Mouse (Mus musculus): ENCODE data around the gene Epb42. TPM values are rescaled to one million over a fixed set of nuclear protein-coding genes. Genes with fewer than 3 reads are reported as not detected.

The Epb42 gene
- 0.22 and 0.28 TPM in 2 replicates for polyA plus RNA-seq (2012; rRNA removed; ENCODE audit: low replicate concordance)

GRCm38 (mm10) chr2:121036733-121037341 is at the start of gene Epb42:
Gene Epb42 (minus strand): TSS chr2:121037072.

GRCm38 (mm10) chr2:121085480-121086185 is 48.8 kb upstream of the Epb42 start, which contains the start of gene Tgm5:
Gene Tgm5 (minus strand): TSS chr2:121085841.

GRCm38 (mm10) chr2:121007925-121008663 is 28.8 kb downstream of the Epb42 start, which contains the start of gene Ccndbp1:
Gene Ccndbp1 (plus strand): TSS chr2:121008403.

GRCm38 (mm10) chr2:120976990-120977925 is 59.6 kb downstream of the Epb42 start, which contains the start of gene Tmem62:
Gene Tmem62 (plus strand): TSS chr2:120977017.

GRCm38 (mm10) chr2:120970559-120971080 is 66.3 kb downstream of the Epb42 start, which contains the start of gene Ubr1:
Gene Ubr1 (minus strand): TSS chr2:120970715.

Other genes starting within 250 kb of the Epb42 start
- gene Cdan1, start 186.9 kb downstream of the Epb42 start, polyA plus RNA-seq (2012; rRNA removed; ENCODE audit: low replicate concordance) = 14.7 and 15.6 TPM in 2 replicates
- 1.2 and 3.5 TPM in 2 replicates for gene Ttbk2, start 186.5 kb downstream of the Epb42 start, polyA plus RNA-seq (2012; rRNA removed; ENCODE audit: low replicate concordance)
- gene Ubr1, start 66.4 kb downstream of the Epb42 start, polyA plus RNA-seq (2012; rRNA removed; ENCODE audit: low replicate concordance) = 4.0 and 7.2 TPM in 2 replicates
- 3.5 and 4.1 TPM in 2 replicates for gene Tmem62, start 60.1 kb downstream of the Epb42 start, polyA plus RNA-seq (2012; rRNA removed; ENCODE audit: low replicate concordance)
- 6.6 and 7.3 TPM in 2 replicates for gene Ccndbp1, start 28.7 kb downstream of the Epb42 start, polyA plus RNA-seq (2012; rRNA removed; ENCODE audit: low replicate concordance)
- gene Tgm5, start 48.8 kb upstream of the Epb42 start, polyA plus RNA-seq (2012; rRNA removed; ENCODE audit: low replicate concordance) = 0.04 and 0.26 TPM in 2 replicates
- not detected in 2 replicates for gene Tgm7, start 72.7 kb upstream of the Epb42 start, polyA plus RNA-seq (2012; rRNA removed; ENCODE audit: low replicate concordance)
- 0.78 and 2.4 TPM in 2 replicates for gene Adal, start 103.4 kb upstream of the Epb42 start, polyA plus RNA-seq (2012; rRNA removed; ENCODE audit: low replicate concordance)
- gene Lcmt2, start 103.6 kb upstream of the Epb42 start, polyA plus RNA-seq (2012; rRNA removed; ENCODE audit: low replicate concordance) = 6.7 and 9.9 TPM in 2 replicates
- gene Tubgcp4, start 133.6 kb upstream of the Epb42 start, polyA plus RNA-seq (2012; rRNA removed; ENCODE audit: low replicate concordance) = 8.6 and 20.6 TPM in 2 replicates
- gene Zscan29, start 134.1 kb upstream of the Epb42 start, polyA plus RNA-seq (2012; rRNA removed; ENCODE audit: low replicate concordance) = 1.4 and 2.0 TPM in 2 replicates
- 2.9 and 10.6 TPM in 2 replicates for gene Trp53bp1, start 234.3 kb upstream of the Epb42 start, polyA plus RNA-seq (2012; rRNA removed; ENCODE audit: low replicate concordance)